Mouse (Mus musculus) E14TG2a.4 (cell line): ENCODE results near the gene Hic1.

ENCODE experiments used
- H3K27me3 ChIP-seq: 2 replicates; pipeline ENCODE4 v1.6.1; 2014; ENCODE audit warnings: low read length, control low read depth; ENCODE audit not compliant: insufficient read depth
- H3K36me3 ChIP-seq: 2 replicates; pipeline ENCODE4 v1.6.1; 2014; ENCODE audit warnings: low read length, control low read depth; ENCODE audit not compliant: insufficient read depth
- H3K4me1 ChIP-seq: replicated peaks from 2 replicates; pipeline ENCODE4 v1.6.1; 2014; ENCODE audit warnings: low read depth, low read length, control low read depth
- H3K4me3 ChIP-seq: replicated peaks from 2 replicates; pipeline ENCODE4 v1.5.1; 2014; ENCODE audit warnings: mild to moderate bottlenecking, low read length
- H3K9me3 ChIP-seq: 2 replicates; pipeline ENCODE4 v1.6.1; 2014; ENCODE audit warnings: low read length, control low read depth
- CTCF ChIP-seq: conservative IDR thresholded peaks from 2 replicates; pipeline ENCODE4 v1.5.1; 2014; ENCODE audit warnings: low read length
- NANOG ChIP-seq: IDR thresholded peaks from 2 replicates; pipeline ENCODE4 v1.6.1; 2014; ENCODE audit warnings: borderline replicate concordance, low read length, mixed read lengths
- POU5F1 ChIP-seq: IDR thresholded peaks from 2 replicates; pipeline ENCODE4 v1.6.1; 2014; ENCODE audit warnings: low read length, borderline replicate concordance

Gene Hic1

DNA sequence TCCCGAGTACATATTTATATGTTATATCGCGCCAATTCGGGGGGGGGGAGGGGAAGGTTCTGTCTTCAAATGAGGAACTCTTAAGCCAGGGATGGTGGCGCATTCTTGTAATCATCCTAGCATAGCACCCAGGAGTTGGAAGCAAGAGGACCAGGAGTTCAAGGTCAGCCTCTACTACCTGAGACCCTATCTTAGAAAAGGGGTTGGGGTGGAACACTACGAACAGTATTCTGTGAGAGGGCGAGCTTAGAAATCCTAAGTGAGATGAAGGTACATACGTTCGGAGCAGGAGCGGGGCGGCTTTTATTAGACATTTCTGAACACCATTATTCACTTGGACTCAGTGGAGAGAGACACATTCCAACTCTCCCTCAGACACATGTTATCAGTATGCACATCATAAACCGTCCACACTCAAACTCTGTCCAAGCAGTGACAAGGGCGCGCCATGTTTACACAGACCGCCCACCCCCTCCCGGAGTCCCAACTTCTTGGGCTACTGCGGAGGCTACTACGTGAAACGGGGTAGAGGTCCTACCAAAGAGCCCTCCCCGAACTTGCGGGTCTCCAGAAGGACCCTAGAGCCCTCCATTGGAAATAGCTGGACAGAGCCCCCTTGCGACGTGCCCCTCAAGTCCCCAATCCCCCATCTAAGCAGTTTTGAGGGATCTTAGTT, at the start of gene Hic1:
Gene Hic1 (minus strand): TSS at position 115 of the 676 bp plus-strand sequence.
- Histone ChIP-seq H3K4me3 (peak within 1 kb of the TSS; percentile 79), H3K27me3 (peaks cover 93% of the 10 kb centered on the region), H3K9me3 (no peaks in the 10 kb centered on the region), H3K36me3 (no peaks in the 10 kb centered on the region), H3K4me1 (peaks cover 66% of the 10 kb centered on the region)
- no peak for TF ChIP-seq CTCF
- no peak for TF ChIP-seq NANOG

- peaks cover 32% of the 10 kb centered on the region for H3K27me3 ChIP-seq
- H3K4me1 ChIP-seq = peaks cover 56% of the 10 kb centered on the region
- TF ChIP-seq POU5F1 = no peak
- no peak for TF ChIP-seq CTCF
- TF ChIP-seq NANOG = no peak
- H3K4me3 ChIP-seq = peak overlapping the region; percentile 66
- no peaks in the 10 kb centered on the region for H3K36me3 ChIP-seq
- no peaks in the 10 kb centered on the region for H3K9me3 ChIP-seq
Observed at GRCm38 (mm10) chr11:75214081-75214950, 45.0 kb upstream of the Hic1 start.

DNA sequence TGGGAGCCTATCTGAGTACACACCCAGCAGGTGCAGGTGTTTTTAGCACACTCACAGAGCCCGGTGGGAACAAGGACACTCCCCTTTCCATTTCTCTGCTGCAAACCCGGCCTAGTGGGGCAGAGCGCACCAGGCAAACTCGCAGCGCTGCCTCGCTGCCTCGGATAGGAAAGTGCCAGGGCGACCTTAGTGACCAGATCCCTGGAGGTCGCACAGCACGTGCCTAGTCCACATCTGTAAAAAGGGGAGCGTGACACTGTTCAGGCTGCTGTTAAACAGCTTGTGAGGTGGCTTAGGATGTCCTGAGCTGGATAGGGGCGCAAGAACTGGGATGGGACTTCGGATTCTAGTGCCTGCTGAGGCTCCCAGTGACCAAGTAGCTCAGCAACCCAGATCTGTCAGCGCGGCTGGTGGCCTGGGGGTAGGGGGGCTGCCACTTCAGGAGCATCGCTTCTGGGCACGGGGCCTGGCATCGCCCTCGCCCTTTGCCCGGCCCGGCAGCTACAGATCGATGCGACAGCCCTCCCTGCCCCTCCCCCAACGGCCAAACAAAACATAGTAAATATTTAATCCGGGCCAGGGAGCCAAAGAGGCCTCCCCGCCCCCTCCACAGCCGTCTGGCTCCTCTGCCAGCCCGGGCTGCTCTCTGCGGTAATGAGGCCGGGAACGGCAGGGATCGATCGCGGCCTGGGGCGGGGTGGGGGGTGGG, 44.2 kb upstream of the Hic1 start:
- no peaks in the 10 kb centered on the region for H3K9me3 ChIP-seq
- H3K36me3 ChIP-seq = no peaks in the 10 kb centered on the region
- peak overlapping the region; percentile 66 for H3K4me3 ChIP-seq
- peaks cover 63% of the 10 kb centered on the region for H3K4me1 ChIP-seq
- peaks cover 32% of the 10 kb centered on the region for H3K27me3 ChIP-seq
- no peak for TF ChIP-seq NANOG
- TF ChIP-seq CTCF = no peak

- Histone ChIP-seq H3K36me3 (no peaks in the 10 kb centered on the region), H3K4me1 (peaks cover 69% of the 10 kb centered on the region), H3K27me3 (peaks cover 32% of the 10 kb centered on the region), H3K4me3 (no peak overlapping the region), H3K9me3 (no peaks in the 10 kb centered on the region)
- no peak for TF ChIP-seq CTCF
- no peak for TF ChIP-seq NANOG
- no peak for TF ChIP-seq POU5F1
Observed at GRCm38 (mm10) chr11:75212876-75213275, 43.6 kb upstream of the Hic1 start.

DNA sequence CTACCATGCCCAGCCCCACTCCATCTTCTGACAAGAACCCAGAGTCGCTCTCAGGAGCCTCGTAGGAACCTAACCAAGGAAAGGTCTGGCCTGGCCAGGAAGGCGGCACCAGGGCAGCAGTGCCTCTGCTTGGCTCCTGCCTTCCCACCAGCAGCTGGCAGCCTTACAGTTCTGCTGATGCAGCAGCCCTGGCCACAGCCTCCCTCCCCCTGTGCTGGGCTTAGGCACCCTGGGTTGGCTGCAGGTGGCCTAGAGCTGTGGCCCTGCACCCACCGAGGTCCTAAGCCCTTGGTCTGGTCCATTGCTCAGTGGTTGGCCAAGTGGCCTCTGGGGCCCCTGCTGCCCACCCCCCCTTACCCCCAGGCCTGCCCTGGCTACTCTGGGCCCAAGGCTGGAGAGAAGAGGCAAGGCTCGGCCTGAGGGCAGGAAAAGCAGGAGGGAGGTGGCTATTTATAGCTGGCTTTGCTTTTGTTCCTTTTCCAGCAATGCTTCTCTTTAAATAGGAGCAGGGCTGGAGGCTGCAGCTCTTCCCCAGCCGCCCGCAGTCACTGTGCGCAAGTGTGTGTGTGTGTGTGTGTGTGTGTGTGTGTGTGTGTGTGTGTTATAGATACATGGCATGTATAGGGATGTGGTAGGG, 42.8 kb upstream of the Hic1 start:
- Histone ChIP-seq H3K36me3 (no peaks in the 10 kb centered on the region), H3K4me1 (peaks cover 69% of the 10 kb centered on the region), H3K9me3 (no peaks in the 10 kb centered on the region), H3K4me3 (no peak overlapping the region), H3K27me3 (peaks cover 30% of the 10 kb centered on the region)
- TF ChIP-seq POU5F1 (no peak), NANOG (no peak), CTCF (no peak)

GRCm38 (mm10) chr11:75210755-75211154, 41.4 kb upstream of the Hic1 start:
- no peak overlapping the region for H3K4me3 ChIP-seq
- peaks cover 66% of the 10 kb centered on the region for H3K4me1 ChIP-seq
- no peak for TF ChIP-seq POU5F1
- no peak for TF ChIP-seq NANOG
- no peak for TF ChIP-seq CTCF
- no peaks in the 10 kb centered on the region for H3K9me3 ChIP-seq
- no peaks in the 10 kb centered on the region for H3K36me3 ChIP-seq
- peaks cover 28% of the 10 kb centered on the region for H3K27me3 ChIP-seq

DNA sequence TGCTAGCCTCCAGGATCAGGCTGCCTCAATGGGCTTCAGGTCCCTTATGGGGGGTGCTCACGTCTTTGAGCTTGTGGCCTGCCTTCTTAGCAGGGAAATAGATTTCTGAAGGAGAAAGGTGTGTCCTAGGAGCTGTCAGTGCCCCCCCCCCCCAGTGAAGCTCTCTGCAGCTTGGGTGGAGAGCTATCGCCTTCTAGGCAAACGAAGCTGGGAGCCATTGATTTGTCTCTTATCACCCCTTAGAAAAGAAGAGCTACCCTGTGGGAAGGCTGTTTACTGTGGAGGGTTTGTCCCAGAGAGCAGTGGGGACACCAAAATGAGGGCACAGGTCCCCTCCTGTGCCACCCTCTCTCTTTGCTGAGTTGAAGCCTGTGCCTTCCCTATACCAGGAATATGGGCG, 40.8 kb upstream of the Hic1 start:
- Histone ChIP-seq H3K9me3 (no peaks in the 10 kb centered on the region), H3K27me3 (peaks cover 23% of the 10 kb centered on the region), H3K4me1 (peaks cover 66% of the 10 kb centered on the region), H3K4me3 (no peak overlapping the region), H3K36me3 (no peaks in the 10 kb centered on the region)
- no peak for TF ChIP-seq POU5F1
- no peak for TF ChIP-seq CTCF
- no peak for TF ChIP-seq NANOG

DNA sequence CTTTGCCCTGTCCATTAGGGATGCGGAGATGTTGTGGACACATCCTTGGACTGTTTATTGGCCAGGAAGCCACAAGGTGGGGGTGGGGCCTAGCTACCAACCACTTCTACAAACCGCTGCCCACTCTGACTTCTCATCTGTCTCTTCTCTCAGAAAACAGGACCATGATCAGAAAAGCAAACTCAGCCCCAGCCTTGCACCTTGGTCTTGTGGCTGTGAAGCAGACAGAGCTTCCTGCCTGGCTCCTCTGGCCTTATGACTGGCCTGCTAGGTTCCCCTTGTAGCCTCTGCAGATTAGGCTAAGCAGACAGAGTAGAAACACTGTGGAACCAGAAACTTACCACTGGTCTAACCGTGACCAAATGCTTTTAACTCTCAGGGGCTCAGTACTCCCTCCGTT, 40.0 kb upstream of the Hic1 start:
- no peak overlapping the region for H3K4me3 ChIP-seq
- TF ChIP-seq NANOG (no peak), CTCF (no peak), POU5F1 (no peak)
- no peaks in the 10 kb centered on the region for H3K9me3 ChIP-seq
- peaks cover 17% of the 10 kb centered on the region for H3K27me3 ChIP-seq
- peaks cover 66% of the 10 kb centered on the region for H3K4me1 ChIP-seq
- no peaks in the 10 kb centered on the region for H3K36me3 ChIP-seq
